22 mouse cellular contexts compared by ENCODE assay signal in genomic region chr2:145049655-145050376, GRCm38 (mm10).
DNase-seq lines count a peak whose midpoint lies in the region; ATAC-seq and TF ChIP-seq lines count a peak whose summit lies in the region.
"Had no signal": no experiment of that assay in that cellular context is flagged by ENCODE, and none has a peak within 500 bp of the region (broad histone marks: within the 10 kb centered on the region; RNA-seq: fewer than 3 reads in every experiment).

No protein-coding gene starts in this region.

- 51% methylated on average over 4 of the region's 4 CpGs for WGBS in kidney, embryonic 16.5 days
- 54% methylated on average over 4 of the region's 4 CpGs for WGBS in embryonic facial prominence, embryonic 14.5 days
- WGBS in limb, embryonic 14.5 days = 47% methylated on average over 4 of the region's 4 CpGs

- no peaks in the 10 kb centered on the region for H3K9me3 ChIP-seq in kidney, embryonic 16.5 days (ENCODE audit: low read length)
- no peaks in the 10 kb centered on the region for H3K9me3 ChIP-seq in embryonic facial prominence, embryonic 14.5 days (ENCODE audit: control insufficient read depth, low read length)
- H3K9me3 ChIP-seq in limb, embryonic 14.5 days (ENCODE audit: control insufficient read depth, low read length) = no peaks in the 10 kb centered on the region
- H3K9me3 ChIP-seq: forebrain, embryonic 13.5 days; hindbrain, embryonic 10.5 days; intestine, embryonic 15.5 days had no signal

- no peak overlapping the region for H3K4me2 ChIP-seq in kidney, embryonic 16.5 days (replicated peaks; ENCODE audit: low read depth, low read length)
- no peak overlapping the region for H3K4me2 ChIP-seq in embryonic facial prominence, embryonic 14.5 days (ENCODE audit: low read depth, low read length)
- H3K4me2 ChIP-seq in limb, embryonic 14.5 days (replicated peaks; ENCODE audit: low read depth, low read length, severe bottlenecking) = no peak overlapping the region
- H3K4me2 ChIP-seq: forebrain, embryonic 13.5 days; heart, embryonic 11.5 days; hindbrain, embryonic 14.5 days; intestine, embryonic 15.5 days had no signal

- ATAC-seq in kidney, embryonic 16.5 days (ENCODE audit: low FRiP score, low TSS enrichment) = no peak
- ATAC-seq in embryonic facial prominence, embryonic 14.5 days (ENCODE audit: low read depth) = peak; percentile 55; the same call in 1 of the 2 replicates
- peak; percentile 74 for ATAC-seq in limb, embryonic 14.5 days (ENCODE audit: low FRiP score, low read depth)
- no peak for ATAC-seq in activated CD4-positive, CD25-positive, alpha-beta regulatory T cell, adult 4 months
- no peak for ATAC-seq in erythroblast, adult 5-6 weeks (replicated peaks; ENCODE audit: low FRiP score, poor library complexity, severe bottlenecking)
- ATAC-seq: CD4-positive, CD25-positive, alpha-beta regulatory T cell, adult 4 months; forebrain, embryonic 13.5 days; forebrain, postnatal 0 days; intestine, embryonic 15.5 days had no signal

- H3K4me1 ChIP-seq in kidney, embryonic 16.5 days (ENCODE audit: insufficient read depth, low read length) = peaks cover 3% of the 10 kb centered on the region; the same call in 1 of the 2 replicates
- H3K4me1 ChIP-seq in embryonic facial prominence, embryonic 14.5 days (ENCODE audit: control insufficient read depth, insufficient read depth, low read length) = no peaks in the 10 kb centered on the region
- peaks cover 3% of the 10 kb centered on the region; the same call in 1 of the 2 replicates for H3K4me1 ChIP-seq in embryonic fibroblast, embryonic 13.5 days (ENCODE audit: control insufficient read depth, insufficient read depth, low read length)
- H3K4me1 ChIP-seq in limb, embryonic 14.5 days (ENCODE audit: control insufficient read depth, insufficient read depth, low read length) = no peaks in the 10 kb centered on the region
- H3K4me1 ChIP-seq: forebrain, embryonic 13.5 days; hindbrain, embryonic 10.5 days; intestine, embryonic 15.5 days had no signal

- H3K4me3 ChIP-seq in kidney, embryonic 16.5 days (ENCODE audit: low read length) = no peak overlapping the region
- no peak overlapping the region for H3K4me3 ChIP-seq in embryonic facial prominence, embryonic 14.5 days (ENCODE audit: low read depth, low read length)
- H3K4me3 ChIP-seq in embryonic fibroblast, embryonic 13.5 days (ENCODE audit: insufficient read depth, low read length) = no peak overlapping the region
- H3K4me3 ChIP-seq in limb, embryonic 14.5 days (replicated peaks; ENCODE audit: low read length) = no peak overlapping the region
- H3K4me3 ChIP-seq: forebrain, embryonic 13.5 days; gastrocnemius, adult 2 months; heart, adult 2 months; hindbrain, embryonic 10.5 days; intestine, embryonic 15.5 days had no signal

- TF ChIP-seq CTCF in embryonic fibroblast, embryonic 13.5 days (IDR thresholded peaks at IDR 0.05; ENCODE audit: borderline replicate concordance, insufficient read depth, low read length) = no peak

- no peaks in the 10 kb centered on the region for H3K36me3 ChIP-seq in kidney, embryonic 16.5 days (ENCODE audit: insufficient read depth, low read length)
- H3K36me3 ChIP-seq in embryonic facial prominence, embryonic 14.5 days (ENCODE audit: control insufficient read depth, insufficient read depth, low read length) = no peaks in the 10 kb centered on the region
- H3K36me3 ChIP-seq in limb, embryonic 14.5 days (ENCODE audit: control insufficient read depth, insufficient read depth, low read length) = no peaks in the 10 kb centered on the region
- H3K36me3 ChIP-seq: G1E; hindbrain, embryonic 10.5 days; intestine, embryonic 15.5 days had no signal

- peak overlapping the region; percentile 40 for H3K27ac ChIP-seq in kidney, embryonic 16.5 days (ENCODE audit: low read length)
- no peak overlapping the region for H3K27ac ChIP-seq in embryonic facial prominence, embryonic 14.5 days (replicated peaks; ENCODE audit: low read depth, low read length)
- peak overlapping the region; percentile 52 for H3K27ac ChIP-seq in embryonic fibroblast, embryonic 13.5 days (ENCODE audit: insufficient read depth, low read length)
- H3K27ac ChIP-seq in limb, embryonic 14.5 days (replicated peaks; ENCODE audit: low read depth, low read length) = no peak overlapping the region
- H3K27ac ChIP-seq: forebrain, embryonic 13.5 days; gastrocnemius, adult 2 months; heart, adult 2 months; hindbrain, embryonic 10.5 days; hindbrain, embryonic 14.5 days; intestine, embryonic 15.5 days had no signal

- no peak for TF ChIP-seq POLR2A in embryonic fibroblast, embryonic 13.5 days (IDR thresholded peaks at IDR 0.05; ENCODE audit: low read depth, low read length)
- no peak for TF ChIP-seq POLR2A in limb, embryonic 14.5 days (IDR thresholded peaks at IDR 0.05; ENCODE audit: borderline replicate concordance, extremely low read depth, insufficient read depth, insufficient read length)

- DNase-seq in kidney, postnatal 14 days = no peak
- DNase-seq in embryonic facial prominence, embryonic 14.5 days (ENCODE audit: low spot score) = peak; percentile 78
- DNase-seq in limb, embryonic 14.5 days (ENCODE audit: low spot score) = peak; percentile 42
- DNase-seq: adrenal gland, postnatal 10 days; cerebellum, adult 11 months; cerebellum, adult 8-10 months; cerebellum, postnatal 25 days; forebrain, postnatal 0 days; gastrocnemius, adult 2 months; gastrocnemius, postnatal 25 days; heart, adult 2 months had no signal

- H3K9ac ChIP-seq in kidney, embryonic 16.5 days (replicated peaks; ENCODE audit: low read length) = no peak overlapping the region
- H3K9ac ChIP-seq in embryonic facial prominence, embryonic 14.5 days (ENCODE audit: low read depth, low read length) = no peak overlapping the region
- H3K9ac ChIP-seq in limb, embryonic 14.5 days (ENCODE audit: low read depth, low read length, severe bottlenecking) = no peak overlapping the region
- H3K9ac ChIP-seq: forebrain, embryonic 13.5 days; forebrain, postnatal 0 days; hindbrain, embryonic 14.5 days; intestine, embryonic 15.5 days had no signal

- H3K27me3 ChIP-seq in kidney, embryonic 16.5 days (ENCODE audit: insufficient read depth, low read length) = no peaks in the 10 kb centered on the region
- no peaks in the 10 kb centered on the region for H3K27me3 ChIP-seq in embryonic facial prominence, embryonic 14.5 days (replicated peaks; ENCODE audit: control insufficient read depth, insufficient read depth, low read length)
- no peaks in the 10 kb centered on the region for H3K27me3 ChIP-seq in limb, embryonic 14.5 days (ENCODE audit: control insufficient read depth, insufficient read depth, low read length)
- H3K27me3 ChIP-seq: forebrain, embryonic 13.5 days; intestine, embryonic 15.5 days had no signal

Comparison
In these comparisons a context has a peak if more than half of its experiments do, and no peak if none do; other contexts are left out.
1. ATAC-seq: peak in embryonic facial prominence, embryonic 14.5 days (single experiment) and limb, embryonic 14.5 days (single experiment); none in kidney, embryonic 16.5 days (single experiment), activated CD4-positive, CD25-positive, alpha-beta regulatory T cell, adult 4 months (single experiment) and erythroblast, adult 5-6 weeks (single experiment).
2. H3K27ac ChIP-seq: peak in kidney, embryonic 16.5 days (single experiment) and embryonic fibroblast, embryonic 13.5 days (single experiment); none in embryonic facial prominence, embryonic 14.5 days (single experiment) and limb, embryonic 14.5 days (single experiment).